Mouse (Mus musculus) lung, postnatal 0 days (tissue): ENCODE measurements around the gene Kbtbd4.

Source experiments
- CTCF ChIP-seq: IDR thresholded peaks from 2 replicates; pipeline ENCODE4 v1.5.1; 2016; ENCODE audit warnings: antibody characterized with exemption, mild to moderate bottlenecking
- EP300 ChIP-seq: IDR thresholded peaks from 2 replicates; pipeline ENCODE4 v1.6.1; 2016; ENCODE audit warnings: antibody characterized with exemption, mild to moderate bottlenecking, control low read depth

- TF ChIP-seq CTCF, result no peak
- TF ChIP-seq EP300, result no peak
These were observed 9.1 kb downstream of the Kbtbd4 start for GRCm38 (mm10) chr2:90913671-90914070.
